27 mouse cellular contexts compared by ENCODE assay signal in the genomic region with DNA sequence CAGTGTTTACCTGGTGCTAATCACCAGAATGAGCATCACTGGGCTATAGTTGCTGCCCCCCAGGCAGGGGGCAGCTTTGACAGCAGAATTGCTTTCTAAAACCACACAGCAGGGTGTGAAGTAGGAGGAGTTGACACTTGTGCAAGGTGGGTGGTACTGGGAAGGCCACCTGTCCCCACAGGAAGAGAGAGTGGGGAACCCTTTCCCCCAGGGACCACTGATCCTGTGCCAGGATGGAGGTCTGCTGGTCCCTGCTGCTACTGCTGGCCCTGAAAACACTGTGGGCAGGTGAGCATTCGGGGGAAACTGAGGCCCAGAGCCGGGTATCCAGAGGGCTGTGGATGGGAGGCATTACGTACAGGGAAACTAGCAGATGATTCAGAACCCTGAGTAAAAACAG. TPM values are rescaled to one million over a fixed set of nuclear protein-coding genes. Genes with fewer than 3 reads are reported as not detected.
DNase-seq lines count a peak whose midpoint lies in the region; ATAC-seq and TF ChIP-seq lines count a peak whose summit lies in the region.
"Had no signal": no experiment of that assay in that cellular context is flagged by ENCODE, and none has a peak within 500 bp of the region (broad histone marks: within the 10 kb centered on the region; RNA-seq: fewer than 3 reads in every experiment).

No protein-coding gene starts in this region.

- no peak for ATAC-seq in hindbrain, postnatal 0 days
- ATAC-seq: forebrain, embryonic 13.5 days; intestine, postnatal 0 days had no signal

- H3K9me3 ChIP-seq in E14TG2a.4 (ENCODE audit: low read length): no peaks in the 10 kb centered on the region
- no peaks in the 10 kb centered on the region for H3K9me3 ChIP-seq in hindbrain, postnatal 0 days (ENCODE audit: low read length)
- H3K9me3 ChIP-seq: heart, embryonic 10.5 days had no signal

- TF ChIP-seq CTCF in E14TG2a.4 (conservative IDR thresholded peaks at IDR 0.05; ENCODE audit: low read length): no peak
- no peak for TF ChIP-seq CTCF in hindbrain, postnatal 0 days (IDR thresholded peaks at IDR 0.05; ENCODE audit: low read depth)

- peaks cover 56% of the 10 kb centered on the region for H3K36me3 ChIP-seq in E14TG2a.4 (ENCODE audit: insufficient read depth, low read length)
- peaks cover 30% of the 10 kb centered on the region for H3K36me3 ChIP-seq in myocyte (ENCODE audit: control insufficient read depth, insufficient read depth)
- H3K36me3 ChIP-seq in hindbrain, postnatal 0 days (ENCODE audit: insufficient read depth, low read length): peaks cover 43% of the 10 kb centered on the region

- WGBS in hindbrain, postnatal 0 days: 92% methylated on average over 3 of the region's 3 CpGs

- peaks cover 23% of the 10 kb centered on the region for H3K79me2 ChIP-seq in myocyte (ENCODE audit: control insufficient read depth, insufficient read depth)

- peak; percentile 38 for DNase-seq in cerebellum, adult 11-12 months
- no peak for DNase-seq in cerebellum, adult 8-10 months
- peak; percentile 6 for DNase-seq in gastrocnemius, postnatal 10 days
- DNase-seq in gastrocnemius, postnatal 25 days: no peak
- no peak for DNase-seq in hindbrain, postnatal 0 days (ENCODE audit: low spot score)
- DNase-seq: adrenal gland, postnatal 25 days; B cell, adult 2 months; cerebellum, adult 2 months; cerebellum, postnatal 36 days; embryo, embryonic 11 days; gastrocnemius, postnatal 14 days; heart, postnatal 14 days; heart, postnatal 4 days had no signal

- no peak overlapping the region for H3K9ac ChIP-seq in hindbrain, postnatal 0 days (replicated peaks; ENCODE audit: low read length)
- H3K9ac ChIP-seq: forebrain, embryonic 13.5 days; heart, embryonic 13.5 days; hindbrain, embryonic 14.5 days had no signal

- no peak overlapping the region for H3ac ChIP-seq in myocyte (ENCODE audit: control insufficient read depth, insufficient read length)

- no peak overlapping the region for H3K27ac ChIP-seq in hindbrain, postnatal 0 days
- H3K27ac ChIP-seq: forebrain, embryonic 10.5 days; forebrain, embryonic 13.5 days; heart, adult 2 months; heart, embryonic 10.5 days; heart, embryonic 13.5 days; hindbrain, embryonic 14.5 days had no signal

- H3K4me3 ChIP-seq in E14TG2a.4 (replicated peaks; ENCODE audit: low read length): 0 out of 2 replicates have a peak overlapping the region, but pooled peaks have one; percentile 13
- H3K4me3 ChIP-seq in myocyte: no peak overlapping the region
- H3K4me3 ChIP-seq in hindbrain, postnatal 0 days (ENCODE audit: low read length): no peak overlapping the region
- H3K4me3 ChIP-seq: forebrain, embryonic 10.5 days; forebrain, embryonic 13.5 days; heart, adult 2 months; heart, embryonic 10.5 days; heart, embryonic 13.5 days had no signal

- peaks cover 63% of the 10 kb centered on the region for H3K4me1 ChIP-seq in E14TG2a.4 (replicated peaks; ENCODE audit: low read depth, low read length)
- no peaks in the 10 kb centered on the region for H3K4me1 ChIP-seq in hindbrain, postnatal 0 days (ENCODE audit: insufficient read depth, low read length)

- no peak overlapping the region for H3K4me2 ChIP-seq in myocyte (ENCODE audit: low read depth)
- no peak overlapping the region for H3K4me2 ChIP-seq in hindbrain, postnatal 0 days (ENCODE audit: low read depth, low read length)
- H3K4me2 ChIP-seq: forebrain, embryonic 13.5 days; heart, embryonic 13.5 days; hindbrain, embryonic 14.5 days had no signal

- TF ChIP-seq POLR2A in myocyte (IDR thresholded peaks at IDR 0.05; ENCODE audit: insufficient read length, low read depth): no peak

- no peaks in the 10 kb centered on the region for H3K27me3 ChIP-seq in E14TG2a.4 (ENCODE audit: insufficient read depth, low read length)
- no peaks in the 10 kb centered on the region for H3K27me3 ChIP-seq in myocyte (ENCODE audit: control insufficient read depth, insufficient read depth, insufficient read length)
- H3K27me3 ChIP-seq in hindbrain, postnatal 0 days (ENCODE audit: insufficient read depth, low read length): no peaks in the 10 kb centered on the region
- H3K27me3 ChIP-seq: CH12.LX; forebrain, embryonic 13.5 days; heart, embryonic 13.5 days had no signal

TF ChIP-seq in myocyte, 11 proteins besides CTCF, POLR2A, EP300 and RAD21:
- TF ChIP-seq POLR2AphosphoS2 (IDR thresholded peaks at IDR 0.05; ENCODE audit: insufficient read length, low read depth) (peak; percentile 72), SRF (IDR thresholded peaks at IDR 0.05; ENCODE audit: control insufficient read depth, insufficient read length, low read depth) (no peak)

RNA-seq across cellular contexts. Expression of gene Gzmm, which starts 0.4 kb away (rescaled TPM):
- 1 to 10 TPM; 2.3 to 2.7 TPM for total RNA-seq in gastrocnemius, postnatal 10 days (2021)
- 1 to 10 TPM; 4.0 to 4.4 TPM for total RNA-seq in gastrocnemius, postnatal 25 days (2021)
- polyA plus RNA-seq in myocyte (2012; fragmentation: generic; extraction: Trizol): 0.71 TPM
- total RNA-seq in hindbrain, postnatal 0 days (2014; rRNA removed): 0.22 and 0.63 TPM in 2 replicates
- polyA plus RNA-seq in hindbrain, postnatal 0 days (2015; fragmentation: Nextera tagmentation; extraction: Ambion mirVana): 1.2 TPM in 2 replicates
- total RNA-seq: granulocyte monocyte progenitor cell, adult 5-6 weeks had no signal

RNA-seq across cellular contexts. Expression of gene Cdc34, which starts 7.2 kb away (rescaled TPM):
- total RNA-seq in gastrocnemius, postnatal 10 days (2021): 100 to 1,000 TPM; 265 to 287 TPM
- 100 to 1,000 TPM; 329 to 332 TPM for total RNA-seq in gastrocnemius, postnatal 25 days (2021)
- polyA plus RNA-seq in myocyte (2012; fragmentation: generic; extraction: Trizol): 299 TPM
- 65.1 and 76.7 TPM in 2 replicates for total RNA-seq in hindbrain, postnatal 0 days (2014; rRNA removed)
- polyA plus RNA-seq in hindbrain, postnatal 0 days (2015; fragmentation: Nextera tagmentation; extraction: Ambion mirVana): 69.8 and 71.3 TPM in 2 replicates

RNA-seq across cellular contexts. Expression of gene Bsg, which starts 15.1 kb away (rescaled TPM):
- total RNA-seq in gastrocnemius, postnatal 10 days (2021): 100 to 1,000 TPM; 420 to 439 TPM
- total RNA-seq in gastrocnemius, postnatal 25 days (2021): 100 to 1,000 TPM; 513 to 650 TPM
- polyA plus RNA-seq in myocyte (2012; fragmentation: generic; extraction: Trizol): 1,268 TPM
- total RNA-seq in hindbrain, postnatal 0 days (2014; rRNA removed): 1,127 and 1,151 TPM in 2 replicates
- 1,243 and 1,259 TPM in 2 replicates for polyA plus RNA-seq in hindbrain, postnatal 0 days (2015; fragmentation: Nextera tagmentation; extraction: Ambion mirVana)

RNA-seq across cellular contexts. Expression of gene Tpgs1, which starts 20.0 kb away (rescaled TPM):
- 10 to 100 TPM; 18.3 to 18.7 TPM for total RNA-seq in gastrocnemius, postnatal 10 days (2021)
- 10 to 100 TPM; 19.1 to 19.6 TPM for total RNA-seq in gastrocnemius, postnatal 25 days (2021)
- 80.2 TPM for polyA plus RNA-seq in myocyte (2012; fragmentation: generic; extraction: Trizol)
- 117 and 135 TPM in 2 replicates for total RNA-seq in hindbrain, postnatal 0 days (2014; rRNA removed)
- polyA plus RNA-seq in hindbrain, postnatal 0 days (2015; fragmentation: Nextera tagmentation; extraction: Ambion mirVana): 132 and 133 TPM in 2 replicates

RNA-seq across cellular contexts. Expression of gene Madcam1, which starts 24.8 kb away (rescaled TPM):
- total RNA-seq in gastrocnemius, postnatal 10 days (2021): not detected
- total RNA-seq in gastrocnemius, postnatal 25 days (2021): not detected
- polyA plus RNA-seq in myocyte (2012; fragmentation: generic; extraction: Trizol): not detected
- total RNA-seq in hindbrain, postnatal 0 days (2014; rRNA removed): 0.90 and 2.1 TPM in 2 replicates
- polyA plus RNA-seq in hindbrain, postnatal 0 days (2015; fragmentation: Nextera tagmentation; extraction: Ambion mirVana): 0.98 and 1.4 TPM in 2 replicates
- total RNA-seq: adrenal gland, adult 2 months; adrenal gland, postnatal 25 days; gastrocnemius, postnatal 14 days; granulocyte monocyte progenitor cell, adult 5-6 weeks; heart, adult 2 months; MEL had no signal
- polyA plus RNA-seq: adrenal gland, adult 2 months; cerebellum, adult 2 months; cortical plate, adult 2 months; heart, adult 2 months had no signal

Comparison
In these comparisons a context has a peak if more than half of its experiments do, and no peak if none do; other contexts are left out.
1. DNase-seq: peak in cerebellum, adult 11-12 months (single experiment) and gastrocnemius, postnatal 10 days (single experiment); none in cerebellum, adult 8-10 months (single experiment), gastrocnemius, postnatal 25 days (single experiment) and hindbrain, postnatal 0 days (single experiment).